Mouse (Mus musculus): ENCODE results near the gene Dcdc2c.

DNA sequence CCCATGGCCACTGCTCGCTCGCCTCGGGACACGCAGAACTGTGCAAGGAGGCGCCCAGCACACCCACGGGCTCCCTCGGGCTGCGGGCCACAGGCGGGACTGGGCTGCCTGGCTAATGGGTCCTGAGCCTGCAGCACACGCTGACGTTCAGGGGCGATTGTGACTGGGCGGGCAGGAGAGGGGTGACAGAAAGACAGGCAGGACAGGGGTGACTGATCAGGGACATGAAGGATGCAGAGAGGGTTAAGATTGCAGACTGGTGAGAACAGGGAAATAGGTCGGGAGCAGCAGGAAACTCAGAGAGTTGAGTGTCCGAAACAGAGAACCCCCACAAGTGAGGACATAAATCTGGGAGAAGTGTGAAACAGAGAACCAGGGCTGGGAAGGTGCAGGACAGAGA lies at the start of gene Dcdc2c:
- TF ChIP-seq CTCF (IDR thresholded peaks at IDR 0.05; ENCODE audit: low read depth) (no peak), EP300 (IDR thresholded peaks at IDR 0.05; ENCODE audit: low read depth) (no peak)
